ENCODE assay signal across 12 mouse cellular contexts in genomic region chr13:38077113-38077512, GRCm38 (mm10). TPM values are rescaled to one million over a fixed set of nuclear protein-coding genes. Genes with fewer than 3 reads are reported as not detected.
A peak's percentile ranks its signal among the peaks of the same experiment; 100 is the strongest.
DNase-seq lines count a peak whose midpoint lies in the region; ATAC-seq and TF ChIP-seq lines count a peak whose summit lies in the region.
"Had no signal": no experiment of that assay in that cellular context is flagged by ENCODE, and none has a peak within 500 bp of the region (broad histone marks: within the 10 kb centered on the region; RNA-seq: fewer than 3 reads in every experiment).

No protein-coding gene starts in this region.

- H3K9ac ChIP-seq in hindbrain, postnatal 0 days (replicated peaks; ENCODE audit: low read length), result no peak overlapping the region
- no peak overlapping the region for H3K9ac ChIP-seq in hindbrain, embryonic 13.5 days
- no peak overlapping the region for H3K9ac ChIP-seq in ES-E14 (ENCODE audit: insufficient read depth, low read depth, low read length, poor library complexity, severe bottlenecking)
- H3K9ac ChIP-seq in embryonic facial prominence, embryonic 15.5 days, result no peak overlapping the region
- no peak overlapping the region for H3K9ac ChIP-seq in forebrain, embryonic 14.5 days (ENCODE audit: low read length)

- 29% methylated on average over 11 of the region's 11 CpGs for WGBS in hindbrain, postnatal 0 days
- WGBS in hindbrain, embryonic 13.5 days, result 24% methylated on average over 11 of the region's 11 CpGs
- WGBS in embryonic facial prominence, embryonic 15.5 days, result 19% methylated on average over 11 of the region's 11 CpGs
- 27% methylated on average over 11 of the region's 11 CpGs for WGBS in forebrain, embryonic 14.5 days

- no peak for TF ChIP-seq CTCF in hindbrain, postnatal 0 days (IDR thresholded peaks at IDR 0.05; ENCODE audit: low read depth)

- no peak overlapping the region for H3K27ac ChIP-seq in hindbrain, postnatal 0 days
- H3K27ac ChIP-seq in hindbrain, embryonic 13.5 days, result no peak overlapping the region
- no peak overlapping the region for H3K27ac ChIP-seq in ES-E14 (ENCODE audit: insufficient read depth, low read depth, low read length, poor library complexity, severe bottlenecking)
- no peak overlapping the region for H3K27ac ChIP-seq in embryonic facial prominence, embryonic 15.5 days (replicated peaks)
- H3K27ac ChIP-seq in forebrain, embryonic 14.5 days (ENCODE audit: low read depth, low read length), result no peak overlapping the region

- H3K9me3 ChIP-seq in hindbrain, postnatal 0 days (ENCODE audit: low read length), result no peaks in the 10 kb centered on the region
- H3K9me3 ChIP-seq in hindbrain, embryonic 13.5 days, result no peaks in the 10 kb centered on the region
- no peaks in the 10 kb centered on the region for H3K9me3 ChIP-seq in ES-E14 (ENCODE audit: control insufficient read depth, insufficient read depth, low read depth, low read length)
- no peaks in the 10 kb centered on the region for H3K9me3 ChIP-seq in embryonic facial prominence, embryonic 15.5 days (replicated peaks)
- no peaks in the 10 kb centered on the region for H3K9me3 ChIP-seq in forebrain, embryonic 14.5 days (replicated peaks; ENCODE audit: control insufficient read depth, low read length)

- DNase-seq in hindbrain, postnatal 0 days (ENCODE audit: low spot score), result peak; percentile 1
- peak; percentile 56 for DNase-seq in ES-E14 (ENCODE audit: low read depth, low spot score)
- DNase-seq in spleen, postnatal 36 days (ENCODE audit: low spot score in 2 of 2), result no peak
- no peak for DNase-seq in forebrain, embryonic 14.5 days (ENCODE audit: low spot score)
- no peak for DNase-seq in Muller cell, postnatal 12 days (ENCODE audit: inconsistent ontology term)
- DNase-seq: adrenal gland, adult 2 months; spleen, adult 18-20 months had no signal

- no peaks in the 10 kb centered on the region for H3K4me1 ChIP-seq in hindbrain, postnatal 0 days (ENCODE audit: insufficient read depth, low read length)
- H3K4me1 ChIP-seq in hindbrain, embryonic 13.5 days (replicated peaks), result no peaks in the 10 kb centered on the region
- H3K4me1 ChIP-seq in ES-E14 (ENCODE audit: control insufficient read depth in 2 of 2, insufficient read depth in 2 of 2, low read length in 2 of 2, poor library complexity in 1 of 2), result peaks cover 8 to 17% of the 10 kb centered on the region in 2 experiments
- peaks cover 8% of the 10 kb centered on the region for H3K4me1 ChIP-seq in embryonic facial prominence, embryonic 15.5 days
- no peaks in the 10 kb centered on the region for H3K4me1 ChIP-seq in forebrain, embryonic 14.5 days (ENCODE audit: control insufficient read depth, insufficient read depth, low read length)

- no peaks in the 10 kb centered on the region for H3K27me3 ChIP-seq in hindbrain, postnatal 0 days (ENCODE audit: insufficient read depth, low read length)
- no peaks in the 10 kb centered on the region for H3K27me3 ChIP-seq in hindbrain, embryonic 13.5 days
- H3K27me3 ChIP-seq in embryonic facial prominence, embryonic 15.5 days, result no peaks in the 10 kb centered on the region
- no peaks in the 10 kb centered on the region for H3K27me3 ChIP-seq in forebrain, embryonic 14.5 days (replicated peaks; ENCODE audit: control insufficient read depth, insufficient read depth, low read length)
- H3K27me3 ChIP-seq: CH12.LX had no signal

- H3K4me3 ChIP-seq in hindbrain, postnatal 0 days (ENCODE audit: low read length), result no peak overlapping the region
- no peak overlapping the region for H3K4me3 ChIP-seq in hindbrain, embryonic 13.5 days
- H3K4me3 ChIP-seq in ES-E14 (ENCODE audit: insufficient read depth in 1 of 2, low read depth in 1 of 2, low read length in 2 of 2, poor library complexity in 1 of 2, severe bottlenecking in 1 of 2), result no peak overlapping the region
- H3K4me3 ChIP-seq in embryonic facial prominence, embryonic 15.5 days (replicated peaks), result no peak overlapping the region
- no peak overlapping the region for H3K4me3 ChIP-seq in forebrain, embryonic 14.5 days (ENCODE audit: low read depth, low read length)

- no peak for ATAC-seq in hindbrain, postnatal 0 days
- ATAC-seq in hindbrain, embryonic 13.5 days (ENCODE audit: low FRiP score), result no peak
- no peak for ATAC-seq in embryonic facial prominence, embryonic 15.5 days (ENCODE audit: insufficient number of reproducible peaks, low FRiP score, low TSS enrichment, low read depth)
- ATAC-seq in megakaryocyte-erythroid progenitor cell, adult 5-6 weeks (replicated peaks; ENCODE audit: low FRiP score, low TSS enrichment, poor library complexity, severe bottlenecking), result 0 out of 2 replicates have a peak, but pooled peaks have one; percentile 26
- ATAC-seq in forebrain, embryonic 14.5 days, result no peak

- no peak overlapping the region for H3K4me2 ChIP-seq in hindbrain, postnatal 0 days (ENCODE audit: low read depth, low read length)
- H3K4me2 ChIP-seq in hindbrain, embryonic 13.5 days, result no peak overlapping the region
- H3K4me2 ChIP-seq in embryonic facial prominence, embryonic 15.5 days (replicated peaks), result peak overlapping the region; percentile 21; the same call in 1 of the 2 replicates
- no peak overlapping the region for H3K4me2 ChIP-seq in forebrain, embryonic 14.5 days (ENCODE audit: low read length)
- H3K4me2 ChIP-seq: heart, embryonic 11.5 days had no signal

- in situ Hi-C loops in ES-E14 (cut with MboI; ENCODE audit: low sequenced_read_pairs in 2 of 2, unreplicated experiment in 2 of 2), result no loop called here

- no peaks in the 10 kb centered on the region for H3K36me3 ChIP-seq in hindbrain, postnatal 0 days (ENCODE audit: insufficient read depth, low read length)
- no peaks in the 10 kb centered on the region for H3K36me3 ChIP-seq in hindbrain, embryonic 13.5 days
- H3K36me3 ChIP-seq in ES-E14 (ENCODE audit: control insufficient read depth, insufficient read depth, low read length, poor library complexity, severe bottlenecking), result no peaks in the 10 kb centered on the region
- H3K36me3 ChIP-seq in embryonic facial prominence, embryonic 15.5 days, result no peaks in the 10 kb centered on the region
- no peaks in the 10 kb centered on the region for H3K36me3 ChIP-seq in forebrain, embryonic 14.5 days (ENCODE audit: control insufficient read depth, insufficient read depth, low read length)

TF ChIP-seq in ES-E14, 5 proteins besides CTCF, POLR2A, EP300 and RAD21:
- TF ChIP-seq MAFK (IDR thresholded peaks at IDR 0.05; ENCODE audit: insufficient read depth, low read depth, low read length), result no peak

RNA-seq across cellular contexts. Expression of gene Cage1, which starts 40.2 kb away (rescaled TPM):
- 2.0 and 3.5 TPM in 2 replicates for total RNA-seq in hindbrain, postnatal 0 days (2014; rRNA removed)
- 3.3 and 3.4 TPM in 2 replicates for polyA plus RNA-seq in hindbrain, postnatal 0 days (2015; fragmentation: Nextera tagmentation; extraction: Ambion mirVana)
- polyA plus RNA-seq in hindbrain, embryonic 13.5 days (2015; fragmentation: Nextera tagmentation; extraction: Ambion mirVana), result 2.4 and 2.7 TPM in 2 replicates
- total RNA-seq in ES-E14 (2012; rRNA removed), result 0.48 and 0.54 TPM in 2 replicates
- 1.5 and 1.6 TPM in 2 replicates for polyA plus RNA-seq in embryonic facial prominence, embryonic 15.5 days (2015; fragmentation: Nextera tagmentation; extraction: Ambion mirVana)
- 2.1 and 5.5 TPM in 2 replicates for total RNA-seq in megakaryocyte-erythroid progenitor cell, adult 5-6 weeks (2014; fragmentation: Nextera tagmentation)
- 3.4 and 3.5 TPM in 2 replicates for total RNA-seq in megakaryocyte-erythroid progenitor cell, adult 5-6 weeks (2017)
- polyA plus RNA-seq in forebrain, embryonic 14.5 days (2014; fragmentation: Nextera tagmentation; extraction: Ambion mirVana), result 1.3 and 1.8 TPM in 2 replicates

RNA-seq across cellular contexts. Expression of gene Riok1, which starts 40.3 kb away (rescaled TPM):
- total RNA-seq in hindbrain, postnatal 0 days (2014; rRNA removed), result 27.9 and 31.1 TPM in 2 replicates
- 44.0 and 44.7 TPM in 2 replicates for polyA plus RNA-seq in hindbrain, postnatal 0 days (2015; fragmentation: Nextera tagmentation; extraction: Ambion mirVana)
- polyA plus RNA-seq in hindbrain, embryonic 13.5 days (2015; fragmentation: Nextera tagmentation; extraction: Ambion mirVana), result 62.7 and 63.8 TPM in 2 replicates
- 40.4 and 44.7 TPM in 2 replicates for total RNA-seq in ES-E14 (2012; rRNA removed)
- 46.4 and 52.2 TPM in 2 replicates for polyA plus RNA-seq in embryonic facial prominence, embryonic 15.5 days (2015; fragmentation: Nextera tagmentation; extraction: Ambion mirVana)
- total RNA-seq in megakaryocyte-erythroid progenitor cell, adult 5-6 weeks (2014; fragmentation: Nextera tagmentation), result 80.5 and 88.1 TPM in 2 replicates
- total RNA-seq in megakaryocyte-erythroid progenitor cell, adult 5-6 weeks (2017), result 98.5 and 126 TPM in 2 replicates
- 40.4 and 42.2 TPM in 2 replicates for polyA plus RNA-seq in forebrain, embryonic 14.5 days (2014; fragmentation: Nextera tagmentation; extraction: Ambion mirVana)

Comparison
In these comparisons a context has a peak if more than half of its experiments do, and no peak if none do; other contexts are left out.
1. DNase-seq: peak in hindbrain, postnatal 0 days (single experiment) and ES-E14 (single experiment); none in spleen, postnatal 36 days (0 of 2), forebrain, embryonic 14.5 days (single experiment) and Muller cell, postnatal 12 days (single experiment).